Mouse (Mus musculus) left cerebral cortex, adult 9 months (tissue): Measurements from ENCODE around the gene Hdac1.

Experiments used
- DNase-seq, 2 experiments: peaks; one replicate each; pipeline ENCODE4 v3.0.0; 2022; ENCODE audit warnings: low spot score in 2 of 2

Gene Hdac1

GRCm38 (mm10) chr4:129542592-129543141, at the start of gene Hdac1:
TSS of gene Hdac1 (minus strand) at chr4:129542713.
- DNase-seq, result peak; percentile 90 to 95

- no peak for DNase-seq
Observed at GRCm38 (mm10) chr4:129588865-129589264, 46.4 kb upstream of the Hdac1 start.

GRCm38 (mm10) chr4:129586943-129587342, 44.4 kb upstream of the Hdac1 start:
- no peak for DNase-seq

- DNase-seq, result no peak
Observed at GRCm38 (mm10) chr4:129585773-129586172, 43.3 kb upstream of the Hdac1 start.

GRCm38 (mm10) chr4:129584884-129585608, 42.5 kb upstream of the Hdac1 start:
- DNase-seq, result peak in 1 of 2 experiments; percentile 83

- DNase-seq, result no peak
Observed at GRCm38 (mm10) chr4:129584370-129584769, 41.9 kb upstream of the Hdac1 start.

GRCm38 (mm10) chr4:129582251-129582650, 39.7 kb upstream of the Hdac1 start:
- DNase-seq, result no peak

GRCm38 (mm10) chr4:129580347-129580746, 37.8 kb upstream of the Hdac1 start:
- DNase-seq, result no peak

GRCm38 (mm10) chr4:129578466-129578865, 36.0 kb upstream of the Hdac1 start, which contains the start of gene Fam167b:
TSS of gene Fam167b (minus strand) at chr4:129578549.
- peak in 1 of 2 experiments; percentile 20 for DNase-seq

GRCm38 (mm10) chr4:129577688-129578087, 35.2 kb upstream of the Hdac1 start:
- no peak for DNase-seq

- DNase-seq, result peak in 1 of 2 experiments; percentile 58
Observed at GRCm38 (mm10) chr4:129576863-129577491, 34.5 kb upstream of the Hdac1 start.

GRCm38 (mm10) chr4:129575171-129575844, 32.8 kb upstream of the Hdac1 start:
- no peak for DNase-seq

- no peak for DNase-seq
Observed at GRCm38 (mm10) chr4:129573430-129573829, 30.9 kb upstream of the Hdac1 start, which contains the start of gene Lck. TSS of gene Lck (minus strand) at chr4:129573641.

- no peak for DNase-seq
Observed at GRCm38 (mm10) chr4:129573093-129573370, 30.5 kb upstream of the Hdac1 start.

GRCm38 (mm10) chr4:129572236-129573092, 30.0 kb upstream of the Hdac1 start:
- DNase-seq, result no peak

GRCm38 (mm10) chr4:129571551-129572084, 29.1 kb upstream of the Hdac1 start:
- DNase-seq, result no peak

GRCm38 (mm10) chr4:129570028-129570427, 27.5 kb upstream of the Hdac1 start:
- DNase-seq, result no peak

- no peak for DNase-seq
Observed at GRCm38 (mm10) chr4:129568366-129568765, 25.9 kb upstream of the Hdac1 start.

- DNase-seq, result no peak
Observed at GRCm38 (mm10) chr4:129565139-129565538, 22.6 kb upstream of the Hdac1 start.

GRCm38 (mm10) chr4:129563718-129564117, 21.2 kb upstream of the Hdac1 start:
- no peak for DNase-seq

- DNase-seq, result no peak
Observed at GRCm38 (mm10) chr4:129561184-129561583, 18.7 kb upstream of the Hdac1 start.
